8 mouse cellular contexts compared by ENCODE assay signal in genomic region chr6:51510094-51510493, GRCm38 (mm10). TPM values are rescaled to one million over a fixed set of nuclear protein-coding genes. Genes with fewer than 3 reads are reported as not detected.
DNase-seq lines count a peak whose midpoint lies in the region; ATAC-seq and TF ChIP-seq lines count a peak whose summit lies in the region.

No protein-coding gene starts in this region.

- intact Hi-C loops in left cerebral cortex, adult 2 months (cut with DNase I): no loop called here

- H3K9me3 ChIP-seq in MEL (replicated peaks; ENCODE audit: insufficient read depth, low read length): no peaks in the 10 kb centered on the region
- no peaks in the 10 kb centered on the region for H3K9me3 ChIP-seq in heart, postnatal 0 days (replicated peaks; ENCODE audit: control insufficient read depth, low read length)
- H3K9me3 ChIP-seq in stomach, postnatal 0 days (ENCODE audit: control insufficient read depth, low read length): no peaks in the 10 kb centered on the region

- TF ChIP-seq RAD21 in MEL (IDR thresholded peaks at IDR 0.05; ENCODE audit: low read depth, low read length): peak; percentile 69

- TF ChIP-seq CTCF in left cerebral cortex, adult 2 months (IDR thresholded peaks at IDR 0.05): peak; percentile 54
- TF ChIP-seq CTCF in MEL (IDR thresholded peaks at IDR 0.05 in 2 of 3, conservative IDR thresholded peaks at IDR 0.05 in 1 of 3; ENCODE audit: control insufficient read depth in 1 of 3, insufficient read depth in 1 of 3, low read depth in 2 of 3, low read length in 3 of 3, poor library complexity in 1 of 3, severe bottlenecking in 1 of 3): peak; percentile 76 to 89 (median 83)
- peak; percentile 47; the same call in 1 of the 2 replicates for TF ChIP-seq CTCF in brain, embryonic 14.5 days (IDR thresholded peaks at IDR 0.05; ENCODE audit: borderline replicate concordance, extremely low read depth, insufficient read depth, insufficient read length)
- TF ChIP-seq CTCF in heart, postnatal 0 days (IDR thresholded peaks at IDR 0.05; ENCODE audit: low read depth): peak; percentile 42
- peak; percentile 29; the same call in 1 of the 2 replicates for TF ChIP-seq CTCF in lung, adult 2 months (IDR thresholded peaks at IDR 0.05; ENCODE audit: insufficient read depth, low read length)
- TF ChIP-seq CTCF in stomach, postnatal 0 days (IDR thresholded peaks at IDR 0.05; ENCODE audit: low read depth): peak; percentile 75

- no peak overlapping the region for H3K4me2 ChIP-seq in heart, postnatal 0 days (ENCODE audit: low read depth, low read length)
- no peak overlapping the region for H3K4me2 ChIP-seq in stomach, postnatal 0 days (replicated peaks; ENCODE audit: low read depth)

- no peak for TF ChIP-seq POLR2A in MEL (IDR thresholded peaks at IDR 0.05; ENCODE audit: control insufficient read depth in 1 of 2, insufficient read depth in 1 of 2, low read depth in 1 of 2, low read length in 2 of 2, poor library complexity in 1 of 2)
- TF ChIP-seq POLR2A in brain, embryonic 14.5 days (IDR thresholded peaks at IDR 0.05; ENCODE audit: borderline replicate concordance, extremely low read depth, insufficient read depth, insufficient read length, poor library complexity, severe bottlenecking): no peak
- TF ChIP-seq POLR2A in lung, adult 2 months (IDR thresholded peaks at IDR 0.05; ENCODE audit: borderline replicate concordance, extremely low read depth, low read depth, low read length): no peak

- 21% methylated on average over 5 of the region's 5 CpGs for WGBS in heart, postnatal 0 days
- 29% methylated on average over 5 of the region's 5 CpGs for WGBS in lung, adult 2 months
- WGBS in stomach, postnatal 0 days: 29% methylated on average over 5 of the region's 5 CpGs

- no peak for DNase-seq in left cerebral cortex, adult 2 months (ENCODE audit: extremely low spot score in 1 of 2, low spot score in 2 of 2)
- no peak for DNase-seq in left cerebral cortex, adult 9 months (ENCODE audit: low spot score in 2 of 2)
- DNase-seq in MEL (ENCODE audit: low read depth, low spot score): peak; percentile 90
- peak; percentile 31 for DNase-seq in brain, embryonic 14.5 days (ENCODE audit: low read depth)
- no peak for DNase-seq in heart, postnatal 0 days (ENCODE audit: low spot score)
- peak; percentile 34 for DNase-seq in lung, adult 2 months
- peak; percentile 74 for DNase-seq in stomach, postnatal 0 days (ENCODE audit: low spot score)

- H3K4me3 ChIP-seq in left cerebral cortex, adult 2 months: no peak overlapping the region
- peak overlapping the region; percentile 49 to 66 for H3K4me3 ChIP-seq in MEL (ENCODE audit: control insufficient read depth in 1 of 2, insufficient read depth in 1 of 2, low read depth in 2 of 2, low read length in 2 of 2)
- H3K4me3 ChIP-seq in heart, postnatal 0 days (ENCODE audit: low read depth, low read length): no peak overlapping the region
- H3K4me3 ChIP-seq in lung, adult 2 months (replicated peaks; ENCODE audit: extremely low read depth, low read depth, low read length): no peak overlapping the region
- H3K4me3 ChIP-seq in stomach, postnatal 0 days (ENCODE audit: low read depth, low read length): no peak overlapping the region

- TF ChIP-seq EP300 in MEL (IDR thresholded peaks at IDR 0.05; ENCODE audit: low read depth in 1 of 2, low read length in 2 of 2): no peak
- no peak for TF ChIP-seq EP300 in heart, postnatal 0 days (IDR thresholded peaks at IDR 0.05; ENCODE audit: low read depth)
- TF ChIP-seq EP300 in stomach, postnatal 0 days (optimal IDR thresholded peaks at IDR 0.05): no peak

- no peak overlapping the region for H3K27ac ChIP-seq in left cerebral cortex, adult 2 months
- peak overlapping the region; percentile 34; the same call in 1 of the 2 replicates for H3K27ac ChIP-seq in MEL (ENCODE audit: control insufficient read depth, low read depth, low read length)
- no peak overlapping the region for H3K27ac ChIP-seq in heart, postnatal 0 days (ENCODE audit: low read depth)
- H3K27ac ChIP-seq in stomach, postnatal 0 days (replicated peaks): no peak overlapping the region

- ATAC-seq in heart, postnatal 0 days (ENCODE audit: insufficient read depth, low read depth): no peak
- no peak for ATAC-seq in stomach, postnatal 0 days (ENCODE audit: low FRiP score, low TSS enrichment)
- no peak for ATAC-seq in frontal cortex, adult (ENCODE audit: low TSS enrichment)

- H3K36me3 ChIP-seq in MEL (ENCODE audit: control insufficient read depth in 1 of 2, insufficient read depth in 2 of 2, low read length in 2 of 2): peaks cover 0 to 7% of the 10 kb centered on the region in 2 experiments; a peak in 2 of 4 replicates
- no peaks in the 10 kb centered on the region for H3K36me3 ChIP-seq in heart, postnatal 0 days (replicated peaks; ENCODE audit: control insufficient read depth, insufficient read depth, low read length)
- H3K36me3 ChIP-seq in stomach, postnatal 0 days (ENCODE audit: control insufficient read depth, insufficient read depth, low read length): no peaks in the 10 kb centered on the region

- H3K79me2 ChIP-seq in MEL (ENCODE audit: control insufficient read depth, insufficient read depth, low read length, poor library complexity): no peaks in the 10 kb centered on the region

- H3K27me3 ChIP-seq in MEL (ENCODE audit: control insufficient read depth in 1 of 2, insufficient read depth in 2 of 2, low read length in 2 of 2): no peaks in the 10 kb centered on the region
- H3K27me3 ChIP-seq in heart, postnatal 0 days (ENCODE audit: control insufficient read depth, insufficient read depth, low read length): no peaks in the 10 kb centered on the region
- H3K27me3 ChIP-seq in stomach, postnatal 0 days (ENCODE audit: control insufficient read depth, insufficient read depth, low read length): no peaks in the 10 kb centered on the region

- peaks cover 0 to 3% of the 10 kb centered on the region in 2 experiments; a peak in 3 of 4 replicates for H3K4me1 ChIP-seq in MEL (ENCODE audit: control insufficient read depth in 1 of 2, insufficient read depth in 2 of 2, low read length in 2 of 2)
- H3K4me1 ChIP-seq in heart, postnatal 0 days (ENCODE audit: control insufficient read depth, insufficient read depth): no peaks in the 10 kb centered on the region
- no peaks in the 10 kb centered on the region for H3K4me1 ChIP-seq in lung, adult 2 months (ENCODE audit: control insufficient read depth, insufficient read depth, low read length)
- H3K4me1 ChIP-seq in stomach, postnatal 0 days (replicated peaks; ENCODE audit: control insufficient read depth, insufficient read depth): no peaks in the 10 kb centered on the region

- H3K9ac ChIP-seq in MEL (ENCODE audit: control insufficient read depth, low read depth, low read length, poor library complexity, severe bottlenecking): peak overlapping the region; percentile 62
- no peak overlapping the region for H3K9ac ChIP-seq in heart, postnatal 0 days (replicated peaks; ENCODE audit: low read depth, low read length)
- H3K9ac ChIP-seq in stomach, postnatal 0 days (ENCODE audit: low read length): no peak overlapping the region

TF ChIP-seq in MEL, 35 proteins besides CTCF, POLR2A, EP300 and RAD21 (continues in another document):
- peak; percentile 83 for TF ChIP-seq SMC3 (IDR thresholded peaks at IDR 0.05; ENCODE audit: low read depth, low read length)
- 0 out of 2 replicates have a peak, but pooled peaks have one; percentile 13 for TF ChIP-seq ELF1 (IDR thresholded peaks at IDR 0.05; ENCODE audit: low read depth, low read length)
- TF ChIP-seq ZNF384 (IDR thresholded peaks at IDR 0.05; ENCODE audit: low read depth, low read length): 0 out of 2 replicates have a peak, but pooled peaks have one; percentile 35
- TF ChIP-seq RCOR1 (IDR thresholded peaks at IDR 0.05; ENCODE audit: low read depth, low read length): peak; percentile 16; the same call in 1 of the 2 replicates
- no peak for TF ChIP-seq USF2 (IDR thresholded peaks at IDR 0.05; ENCODE audit: borderline replicate concordance in 1 of 2, insufficient read depth in 1 of 2, low read depth in 1 of 2, low read length in 2 of 2)
- TF ChIP-seq SIN3A (IDR thresholded peaks at IDR 0.05; ENCODE audit: low read length): peak; percentile 47; the same call in 1 of the 2 replicates
- TF ChIP-seq ZC3H11A (IDR thresholded peaks at IDR 0.05; ENCODE audit: low read depth, low read length): peak; percentile 76

RNA-seq across cellular contexts. Expression of gene Snx10, which starts 13.6 kb away (rescaled TPM):
- 100 to 1,000 TPM in 1 of 2 experiments, 10 to 100 TPM in 1; 94.9 to 102 TPM for total RNA-seq in left cerebral cortex, adult 2 months (2021)
- 3.9 and 6.6 TPM in 2 replicates for total RNA-seq in MEL (2012; rRNA removed)
- 1 to 10 TPM in 1 of 2 experiments, not detected in 1; 7.0 TPM for polyA plus RNA-seq in MEL (2012; ENCODE audit: insufficient read depth in 1 of 2, insufficient read length in 2 of 2, low read depth in 1 of 2, low replicate concordance in 2 of 2, missing spikeins in 1 of 2)
- polyA plus RNA-seq in brain, embryonic 14.5 days (2012; rRNA removed): 16.5 and 23.0 TPM in 2 replicates
- 4.9 and 13.5 TPM in 2 replicates for total RNA-seq in heart, postnatal 0 days (2014; rRNA removed; ENCODE audit: low replicate concordance)
- polyA plus RNA-seq in heart, postnatal 0 days (2015; fragmentation: Nextera tagmentation; extraction: Ambion mirVana): 10.9 and 12.4 TPM in 2 replicates
- 2.6 and 4.0 TPM in 2 replicates for polyA plus RNA-seq in lung, adult 2 months (2012; rRNA removed)
- polyA plus RNA-seq in stomach, postnatal 0 days (2015; fragmentation: Nextera tagmentation; extraction: Ambion mirVana): 16.9 and 17.4 TPM in 2 replicates

RNA-seq across cellular contexts. Expression of gene Cbx3, which starts 39.9 kb away (rescaled TPM):
- 100 to 1,000 TPM; 121 to 128 TPM for total RNA-seq in left cerebral cortex, adult 2 months (2021)
- 250 and 253 TPM in 2 replicates for total RNA-seq in MEL (2012; rRNA removed)
- polyA plus RNA-seq in MEL (2012; ENCODE audit: insufficient read depth in 1 of 2, insufficient read length in 2 of 2, low read depth in 1 of 2, low replicate concordance in 2 of 2, missing spikeins in 1 of 2): 100 to 1,000 TPM in 1 of 2 experiments, not detected in 1; 177 TPM
- 138 and 155 TPM in 2 replicates for polyA plus RNA-seq in brain, embryonic 14.5 days (2012; rRNA removed)
- total RNA-seq in heart, postnatal 0 days (2014; rRNA removed; ENCODE audit: low replicate concordance): 66.0 and 94.1 TPM in 2 replicates
- polyA plus RNA-seq in heart, postnatal 0 days (2015; fragmentation: Nextera tagmentation; extraction: Ambion mirVana): 270 and 295 TPM in 2 replicates
- 5.1 and 9.7 TPM in 2 replicates for polyA plus RNA-seq in lung, adult 2 months (2012; rRNA removed)
- 209 and 224 TPM in 2 replicates for polyA plus RNA-seq in stomach, postnatal 0 days (2015; fragmentation: Nextera tagmentation; extraction: Ambion mirVana)

RNA-seq across cellular contexts. Expression of gene Hnrnpa2b1, which starts 40.4 kb away (rescaled TPM):
- total RNA-seq in left cerebral cortex, adult 2 months (2021): 100 to 1,000 TPM; 483 to 488 TPM
- total RNA-seq in MEL (2012; rRNA removed): 635 and 657 TPM in 2 replicates
- 1,000 to 10,000 TPM; 1,226 to 1,710 TPM for polyA plus RNA-seq in MEL (2012; ENCODE audit: insufficient read depth in 1 of 2, insufficient read length in 2 of 2, low read depth in 1 of 2, low replicate concordance in 2 of 2, missing spikeins in 1 of 2)
- 1,280 and 1,328 TPM in 2 replicates for polyA plus RNA-seq in brain, embryonic 14.5 days (2012; rRNA removed)
- total RNA-seq in heart, postnatal 0 days (2014; rRNA removed; ENCODE audit: low replicate concordance): 145 and 171 TPM in 2 replicates
- polyA plus RNA-seq in heart, postnatal 0 days (2015; fragmentation: Nextera tagmentation; extraction: Ambion mirVana): 718 and 775 TPM in 2 replicates
- polyA plus RNA-seq in lung, adult 2 months (2012; rRNA removed): 45.4 and 73.2 TPM in 2 replicates
- 525 and 543 TPM in 2 replicates for polyA plus RNA-seq in stomach, postnatal 0 days (2015; fragmentation: Nextera tagmentation; extraction: Ambion mirVana)

Comparison
In these comparisons a context has a peak if more than half of its experiments do, and no peak if none do; other contexts are left out.
1. DNase-seq: peak in MEL (single experiment), brain, embryonic 14.5 days (single experiment), lung, adult 2 months (single experiment) and stomach, postnatal 0 days (single experiment); none in left cerebral cortex, adult 2 months (0 of 2), left cerebral cortex, adult 9 months (0 of 2) and heart, postnatal 0 days (single experiment).
2. H3K4me3 ChIP-seq: peak in MEL (2 of 2); none in left cerebral cortex, adult 2 months (single experiment), heart, postnatal 0 days (single experiment), lung, adult 2 months (single experiment) and stomach, postnatal 0 days (single experiment).
3. CTCF ChIP-seq: peak in every context shown above with its lines; median percentile 83 in MEL; 75 in stomach, postnatal 0 days; 54 in left cerebral cortex, adult 2 months; 47 in brain, embryonic 14.5 days; 42 in heart, postnatal 0 days; 29 in lung, adult 2 months.